21 mouse cellular contexts compared by ENCODE assay signal in the genomic region with DNA sequence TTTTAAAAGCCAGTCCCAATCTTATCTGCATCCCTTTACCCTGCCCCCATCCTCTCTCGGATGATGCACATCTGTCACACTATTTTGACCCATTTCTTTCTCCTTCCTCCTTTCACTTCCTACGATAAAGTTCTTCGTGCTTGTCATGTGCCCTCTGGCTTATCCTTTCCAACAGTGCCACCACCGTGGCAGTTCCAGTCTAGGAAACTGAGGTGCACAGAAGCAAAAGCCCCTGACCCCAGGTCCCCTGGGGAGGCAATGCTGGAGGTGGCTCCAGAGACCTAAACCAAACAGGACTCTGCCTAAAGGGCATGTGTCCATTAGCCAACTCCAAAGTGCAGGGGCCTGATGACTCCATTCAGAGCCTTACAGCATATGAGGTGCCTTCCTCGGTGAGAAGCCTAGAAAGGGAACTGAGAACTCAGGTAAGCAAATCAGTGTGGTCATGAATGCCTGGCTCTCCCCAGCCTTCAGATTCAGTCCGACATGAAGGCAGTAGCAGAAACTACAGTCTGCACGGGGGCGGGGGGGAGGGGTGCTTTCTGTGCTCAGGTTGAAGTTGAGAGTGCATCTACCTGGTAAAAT.
"Had no signal": no experiment of that assay in that cellular context is flagged by ENCODE, and none has a peak within 500 bp of the region (broad histone marks: within the 10 kb centered on the region; RNA-seq: fewer than 3 reads in every experiment).

No protein-coding gene starts in this region.

- H3K27me3 ChIP-seq: limb, embryonic 12.5 days; limb, embryonic 15.5 days; midbrain, embryonic 13.5 days; stomach, embryonic 15.5 days had no signal

- H3K9ac ChIP-seq: limb, embryonic 12.5 days; limb, embryonic 15.5 days; liver, embryonic 14.5 days; liver, postnatal 0 days; lung, embryonic 14.5 days; midbrain, embryonic 13.5 days; stomach, embryonic 15.5 days had no signal

- DNase-seq: kidney, adult 2 months; kidney, postnatal 25 days; layer of hippocampus, postnatal 36 days; left cerebral cortex, postnatal 4 days; liver, postnatal 0 days; lung, embryonic 14.5 days; right cerebral cortex, adult 18-20 months; right cerebral cortex, postnatal 25 days; thymus, postnatal 25 days had no signal

- H3K4me3 ChIP-seq: left cerebral cortex, adult 2 months; limb, embryonic 12.5 days; limb, embryonic 15.5 days; midbrain, embryonic 13.5 days; stomach, embryonic 15.5 days had no signal

- H3K9me3 ChIP-seq: limb, embryonic 12.5 days; limb, embryonic 15.5 days; midbrain, embryonic 13.5 days; stomach, embryonic 15.5 days had no signal

- ATAC-seq: intestine, postnatal 0 days; liver, postnatal 0 days; lung, postnatal 0 days; midbrain, embryonic 13.5 days; midbrain, embryonic 16.5 days had no signal

- H3K4me1 ChIP-seq: limb, embryonic 15.5 days; stomach, embryonic 15.5 days had no signal

- H3K4me2 ChIP-seq: limb, embryonic 12.5 days; limb, embryonic 15.5 days; liver, embryonic 11.5 days; lung, embryonic 14.5 days; midbrain, embryonic 13.5 days; stomach, embryonic 15.5 days had no signal

- H3K27ac ChIP-seq: kidney, postnatal 0 days; left cerebral cortex, adult 2 months; limb, embryonic 12.5 days; limb, embryonic 15.5 days; liver, embryonic 14.5 days; macrophage; midbrain, embryonic 13.5 days; stomach, embryonic 15.5 days had no signal

- H3K36me3 ChIP-seq: limb, embryonic 12.5 days; limb, embryonic 15.5 days; midbrain, embryonic 13.5 days; stomach, embryonic 15.5 days had no signal
